Mouse (Mus musculus): ENCODE results near the gene Nr1h2.

GRCm38 (mm10) chr7:44551731-44552130 lies 2.0 kb downstream of the Nr1h2 start:
- TF ChIP-seq GATA1 (IDR thresholded peaks at IDR 0.05; ENCODE audit: low read depth, low read length) (no peak), EP300 (IDR thresholded peaks at IDR 0.05; ENCODE audit: low read depth in 1 of 2, low read length in 2 of 2) (no peak), CTCF (IDR thresholded peaks at IDR 0.05 in 2 of 3, conservative IDR thresholded peaks at IDR 0.05 in 1 of 3; ENCODE audit: control insufficient read depth in 1 of 3, insufficient read depth in 1 of 3, low read depth in 2 of 3, low read length in 3 of 3, poor library complexity in 1 of 3, severe bottlenecking in 1 of 3) (no peak), POLR2A (IDR thresholded peaks at IDR 0.05; ENCODE audit: control insufficient read depth in 1 of 2, insufficient read depth in 1 of 2, low read depth in 1 of 2, low read length in 2 of 2, poor library complexity in 1 of 2) (no peak), POLR2AphosphoS2 (IDR thresholded peaks at IDR 0.05; ENCODE audit: low read length) (no peak), MAFK (IDR thresholded peaks at IDR 0.05; ENCODE audit: borderline replicate concordance, low read depth, low read length) (no peak), ZMIZ1 (IDR thresholded peaks at IDR 0.05; ENCODE audit: low read depth, low read length) (no peak), CHD2 (IDR thresholded peaks at IDR 0.05; ENCODE audit: low read length) (no peak), GABPA (IDR thresholded peaks at IDR 0.05; ENCODE audit: low read depth, low read length) (no peak), BHLHE40 (IDR thresholded peaks at IDR 0.05; ENCODE audit: borderline replicate concordance, low read depth, low read length) (no peak), USF2 (IDR thresholded peaks at IDR 0.05; ENCODE audit: borderline replicate concordance in 1 of 2, insufficient read depth in 1 of 2, low read depth in 1 of 2, low read length in 2 of 2) (no peak), MAZ (IDR thresholded peaks at IDR 0.05; ENCODE audit: low read depth, low read length) (no peak)

Data from MEL (cell line).